Mouse (Mus musculus): ENCODE measurements at regions not wholly inside any gene's neighbourhood (a gene's known extent, or its start where the extent isn't known, plus 50 kb on each side); places are given as distances from the start of the nearest gene placed in this dataset.

GRCm38 (mm10) chrX:10883729-10884464 is 169.1 kb downstream of the Mid1ip1 start:
- no peak for TF ChIP-seq CTCF (IDR thresholded peaks at IDR 0.05; ENCODE audit: low read depth)
- TF ChIP-seq EP300 (optimal IDR thresholded peaks at IDR 0.05) = no peak
